Mouse (Mus musculus) embryonic facial prominence, embryonic 12.5 days (tissue): Measurements from ENCODE around the gene Myh14. TPM values are rescaled to one million over a fixed set of nuclear protein-coding genes. Genes with fewer than 3 reads are reported as not detected.
"Not testable (repeated sequence)": the region's sequence is repeated elsewhere in the genome, so short reads cannot be mapped to it uniquely, and the experiment has no call there.

Experiments used
- ATAC-seq: fragments of 200-750 bp; cut with Nextera tagmentation; 2 replicates; pipeline ENCODE4 v1.8.0; 2017; ENCODE audit not compliant: insufficient number of reproducible peaks, insufficient read depth, low FRiP score, low TSS enrichment
- H3K27ac ChIP-seq: fragments of 300-500 bp; sonication (generic); 2 replicates; pipeline ENCODE4 v1.5.1; 2016; ENCODE audit warnings: mild to moderate bottlenecking
- H3K27me3 ChIP-seq: fragments of 300-500 bp; sonication (generic); 2 replicates; pipeline ENCODE4 v1.6.1; 2016; ENCODE audit warnings: mild to moderate bottlenecking, moderate library complexity
- H3K36me3 ChIP-seq: fragments of 300-500 bp; sonication (generic); 2 replicates; pipeline ENCODE4 v1.6.1; 2016; ENCODE audit warnings: mild to moderate bottlenecking
- H3K4me1 ChIP-seq: fragments of 300-500 bp; sonication (generic); 2 replicates; pipeline ENCODE4 v1.6.1; 2016
- H3K4me2 ChIP-seq: fragments of 300-500 bp; sonication (generic); replicated peaks from 2 replicates; pipeline ENCODE4 v1.6.1; 2016; ENCODE audit warnings: mild to moderate bottlenecking, moderate library complexity
- H3K4me3 ChIP-seq: fragments of 300-500 bp; sonication (generic); 2 replicates; pipeline ENCODE4 v1.5.1; 2016; ENCODE audit warnings: mild to moderate bottlenecking
- H3K9ac ChIP-seq: fragments of 300-500 bp; sonication (generic); 2 replicates; pipeline ENCODE4 v1.6.1; 2016; ENCODE audit warnings: mild to moderate bottlenecking, moderate library complexity
- H3K9me3 ChIP-seq: fragments of 300-500 bp; sonication (generic); 2 replicates; pipeline ENCODE4 v1.6.1; 2016; ENCODE audit warnings: mild to moderate bottlenecking, moderate library complexity
- WGBS: fragments of 180-500 bp; shearing (Covaris S2); methylation state at CpG from one replicate; pipeline ENCODE4 v1.1.7; 2016; 5-methylcytosine and 5-hydroxymethylcytosine counted together
- polyA plus RNA-seq: library from polyadenylated mRNA; unstranded; fragments of >200 nt; fragmentation: Nextera tagmentation; extraction: Ambion mirVana; gene quantifications from 2 replicates; pipeline ENCODE4 v1.2.1, GENCODE M21; 2016

Gene Myh14
- polyA plus RNA-seq = 6.5 and 6.8 TPM in 2 replicates

DNA sequence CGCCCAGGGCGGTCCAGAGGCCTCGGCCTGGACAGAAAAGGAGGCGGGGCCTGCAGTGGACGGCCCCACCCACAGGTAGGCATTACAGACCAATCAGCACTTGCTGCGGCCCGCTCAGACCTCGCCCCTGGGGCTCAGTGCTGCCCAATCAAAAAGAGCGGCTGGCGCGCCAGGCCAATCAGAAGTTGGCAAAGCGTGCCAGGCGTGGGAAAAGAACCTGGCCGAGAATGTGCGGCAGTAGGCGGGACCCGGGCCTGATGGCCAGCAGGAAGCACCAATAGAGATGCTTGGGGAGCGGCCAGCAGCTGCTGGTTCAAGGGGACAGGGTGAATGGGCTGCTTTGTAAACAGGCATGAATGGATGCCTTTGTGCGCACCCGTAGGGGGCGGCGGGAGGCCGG is at the start of gene Myh14:
Myh14 (minus strand) TSS at position 41 of the 400 bp plus-strand sequence.
- WGBS = under 1% methylated on average over 22 of the region's 23 CpGs
- H3K4me3 ChIP-seq = peak within 1 kb of the TSS; percentile 16; the same call in 1 of the 2 replicates
- H3K27ac ChIP-seq = no peak within 1 kb of the TSS
- peak; percentile 82 for ATAC-seq
- H3K9ac ChIP-seq = no peak within 1 kb of the TSS
- peak within 1 kb of the TSS; percentile 46 for H3K4me2 ChIP-seq
- H3K9me3 ChIP-seq = peaks cover 3% of the 10 kb centered on the region; the same call in 1 of the 2 replicates
- no peaks in the 10 kb centered on the region for H3K36me3 ChIP-seq
- H3K27me3 ChIP-seq = peaks cover 24% of the 10 kb centered on the region
- H3K4me1 ChIP-seq = peaks cover 13% of the 10 kb centered on the region; the same call in 1 of the 2 replicates

DNA sequence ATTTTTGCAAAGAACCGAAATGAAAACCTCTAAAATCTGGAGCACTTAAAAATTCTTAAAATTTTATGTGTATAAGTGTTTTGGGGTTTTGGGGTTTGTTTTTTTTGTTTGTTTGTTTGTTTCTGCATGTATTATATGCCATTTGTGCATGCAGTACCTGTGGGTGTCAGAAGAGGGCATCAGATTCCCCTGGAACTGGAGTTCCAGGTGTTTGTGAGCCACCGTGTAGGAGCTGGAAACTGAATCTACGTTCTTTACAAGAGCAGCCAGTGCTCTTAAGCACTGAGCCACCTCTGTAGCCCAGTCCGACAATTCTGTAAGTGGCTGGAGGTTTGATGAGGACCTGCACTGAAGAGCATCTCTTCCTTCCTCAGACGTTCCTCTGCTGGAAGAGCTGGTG is 39.2 kb upstream of the Myh14 start:
- Histone ChIP-seq H3K36me3 (no peaks in the 10 kb centered on the region), H3K9me3 (no peaks in the 10 kb centered on the region), H3K4me2 (no peak overlapping the region), H3K27ac (no peak overlapping the region), H3K4me3 (no peak overlapping the region), H3K9ac (no peak overlapping the region), H3K4me1 (no peaks in the 10 kb centered on the region), H3K27me3 (no peaks in the 10 kb centered on the region)
- 83% methylated on average over 5 of the region's 5 CpGs for WGBS
- ATAC-seq = no peak

DNA sequence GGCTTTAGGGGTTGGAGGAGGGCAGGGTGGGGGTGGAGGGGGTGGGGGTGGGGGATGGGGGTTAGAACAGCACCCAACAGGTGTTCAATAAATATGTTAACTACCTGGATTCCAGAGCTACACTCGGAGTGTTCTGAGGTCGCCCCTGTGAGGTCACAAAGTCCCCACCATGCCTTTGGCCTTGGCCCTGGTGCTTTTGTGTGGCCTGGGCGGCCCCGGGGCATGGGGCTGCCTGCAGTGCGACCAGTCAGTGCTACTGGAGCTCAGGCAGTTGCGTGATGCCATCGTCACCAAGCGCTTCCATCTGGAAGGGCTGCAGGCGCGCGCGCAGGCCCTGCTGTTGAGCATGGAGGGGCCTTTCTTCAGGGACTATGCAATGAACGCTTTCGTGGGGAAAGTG is 37.9 kb upstream of the Myh14 start, which contains the start of gene Izumo2:
Izumo2 (plus strand) TSS at position 169 of the 400 bp plus-strand sequence.
- Histone ChIP-seq H3K9me3 (no peaks in the 10 kb centered on the region), H3K4me1 (no peaks in the 10 kb centered on the region), H3K27me3 (no peaks in the 10 kb centered on the region), H3K9ac (no peak within 1 kb of the TSS), H3K4me2 (no peak within 1 kb of the TSS), H3K36me3 (no peaks in the 10 kb centered on the region), H3K4me3 (no peak within 1 kb of the TSS), H3K27ac (no peak within 1 kb of the TSS)
- no peak for ATAC-seq
- 71% methylated on average over 14 of the region's 14 CpGs for WGBS

DNA sequence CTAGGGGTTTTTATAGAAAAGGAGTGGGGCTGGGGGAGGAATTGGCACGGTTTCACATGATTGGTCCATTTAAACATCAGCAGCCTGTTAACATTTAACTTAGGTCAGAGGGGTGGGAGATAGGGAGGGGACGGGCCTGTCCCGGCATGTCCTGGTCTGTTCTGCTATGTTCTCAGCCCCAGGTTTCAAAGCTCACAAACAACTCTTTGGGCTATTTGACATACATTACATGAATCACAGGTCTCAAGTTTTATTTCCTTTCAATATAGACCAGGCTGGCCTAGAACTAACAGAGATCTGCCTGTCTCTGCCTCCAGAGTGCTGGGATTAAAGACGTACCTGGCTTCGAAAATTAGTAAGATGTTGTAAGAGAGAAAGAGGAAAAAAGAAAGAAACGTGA is 37.5 kb upstream of the Myh14 start:
- not testable (repeated sequence) for H3K36me3 ChIP-seq, H3K9ac ChIP-seq, H3K4me2 ChIP-seq, H3K4me3 ChIP-seq, H3K27ac ChIP-seq, H3K9me3 ChIP-seq, ATAC-seq, H3K27me3 ChIP-seq, H3K4me1 ChIP-seq
- 86% methylated on average over 5 of the region's 6 CpGs for WGBS

DNA sequence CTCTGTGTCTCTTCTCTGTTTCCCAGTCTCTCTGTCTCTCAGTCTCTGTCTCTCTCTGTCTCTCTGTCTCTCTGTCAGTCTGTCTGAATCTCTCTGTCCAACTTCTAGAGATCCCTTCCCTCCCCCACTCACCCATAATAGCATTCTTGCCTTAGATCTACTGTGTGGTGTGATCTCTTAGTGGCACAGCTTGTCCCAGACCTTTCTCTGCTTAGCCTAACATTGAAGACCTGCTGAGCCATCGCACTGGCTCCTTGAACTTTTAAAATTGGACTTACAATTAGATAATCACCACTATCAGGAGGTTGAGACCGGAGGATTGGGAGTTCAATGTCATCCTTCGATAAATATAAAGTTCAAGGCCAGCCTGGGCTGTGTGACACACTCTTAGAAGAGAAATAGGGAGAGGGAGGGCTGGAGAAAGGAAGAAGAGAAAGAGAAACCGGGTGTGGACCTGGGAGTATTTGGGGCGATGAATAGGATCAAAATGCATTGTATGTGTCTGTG is 36.6 kb upstream of the Myh14 start:
- Histone ChIP-seq H3K4me1 (no peaks in the 10 kb centered on the region), H3K27ac (no peak overlapping the region), H3K9me3 (no peaks in the 10 kb centered on the region), H3K27me3 (no peaks in the 10 kb centered on the region), H3K4me3 (no peak overlapping the region), H3K4me2 (no peak overlapping the region), H3K36me3 (no peaks in the 10 kb centered on the region), H3K9ac (no peak overlapping the region)
- ATAC-seq = no peak
- WGBS = 88% methylated on average over 5 of the region's 5 CpGs

DNA sequence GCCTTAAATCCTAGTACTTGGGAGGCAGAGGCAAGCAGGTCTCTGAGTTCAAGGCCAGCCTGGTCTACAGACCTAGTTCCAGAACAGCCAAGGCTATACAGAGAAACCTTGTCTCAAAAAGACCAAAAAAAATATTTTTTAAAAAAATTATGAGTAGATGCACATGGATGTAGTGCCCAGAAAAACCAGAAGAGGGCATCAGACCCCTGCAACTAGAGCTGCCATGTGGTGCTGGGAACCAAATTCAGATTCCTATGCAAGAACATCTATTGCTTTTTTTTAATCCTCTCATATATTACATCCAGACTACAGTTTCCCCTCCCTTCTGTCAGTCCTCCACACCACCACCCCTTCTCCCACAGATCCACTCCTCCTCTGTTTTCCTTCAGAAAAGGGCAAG is 35.7 kb upstream of the Myh14 start:
- Histone ChIP-seq H3K9ac (no peak overlapping the region), H3K27ac (no peak overlapping the region), H3K27me3 (no peaks in the 10 kb centered on the region), H3K4me2 (no peak overlapping the region), H3K9me3 (no peaks in the 10 kb centered on the region), H3K36me3 (no peaks in the 10 kb centered on the region), H3K4me3 (no peak overlapping the region), H3K4me1 (no peaks in the 10 kb centered on the region)
- no peak for ATAC-seq

DNA sequence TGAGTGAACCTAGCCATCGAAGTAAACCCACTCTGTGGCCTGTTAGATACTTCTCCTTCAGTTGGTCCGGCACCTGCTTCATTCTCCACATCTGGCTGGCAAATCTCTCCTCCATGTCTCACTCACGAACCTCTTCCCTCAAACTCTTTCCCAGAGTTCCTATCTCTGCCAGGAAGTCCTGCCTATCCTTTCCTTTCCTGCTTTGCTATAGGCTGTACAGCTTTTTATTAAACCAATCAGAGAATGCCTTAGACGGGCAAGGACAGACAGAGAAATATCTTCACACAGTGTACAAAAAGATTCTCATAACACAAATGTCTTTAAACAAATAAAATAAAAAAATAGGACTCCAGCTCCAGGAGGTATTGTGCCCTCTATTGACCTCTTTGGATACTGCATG is 34.4 kb upstream of the Myh14 start:
- Histone ChIP-seq H3K4me3 (no peak overlapping the region), H3K36me3 (no peaks in the 10 kb centered on the region), H3K4me2 (no peak overlapping the region), H3K9me3 (no peaks in the 10 kb centered on the region), H3K27me3 (no peaks in the 10 kb centered on the region), H3K27ac (no peak overlapping the region), H3K9ac (no peak overlapping the region), H3K4me1 (no peaks in the 10 kb centered on the region)
- 88% methylated on average over 4 of the region's 4 CpGs for WGBS
- ATAC-seq = no peak

DNA sequence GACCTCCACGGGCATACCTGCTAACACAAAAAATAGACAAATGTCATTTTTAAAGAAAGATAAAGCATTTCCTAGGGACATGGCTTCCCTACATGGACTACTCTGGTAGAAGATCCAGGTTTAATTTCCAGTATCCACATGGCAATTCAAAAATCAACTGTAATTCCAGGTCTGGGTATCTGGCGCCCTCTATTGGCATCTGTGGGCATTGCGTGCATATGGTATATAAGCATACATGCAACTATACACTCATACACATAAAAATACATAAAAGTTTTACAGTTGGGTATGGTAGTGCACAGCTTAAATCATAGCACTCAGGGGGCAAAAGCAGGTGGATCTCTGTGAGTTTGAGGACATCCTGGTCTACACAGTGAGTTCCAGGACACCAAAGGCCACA is 33.7 kb upstream of the Myh14 start:
- H3K36me3 ChIP-seq = no peaks in the 10 kb centered on the region
- no peaks in the 10 kb centered on the region for H3K9me3 ChIP-seq
- no peak for ATAC-seq
- H3K4me1 ChIP-seq = no peaks in the 10 kb centered on the region
- no peak overlapping the region for H3K9ac ChIP-seq
- H3K27ac ChIP-seq = no peak overlapping the region
- no peak overlapping the region for H3K4me2 ChIP-seq
- H3K27me3 ChIP-seq = no peaks in the 10 kb centered on the region
- no peak overlapping the region for H3K4me3 ChIP-seq
- WGBS = 53% methylated on average over 3 of the region's 3 CpGs

DNA sequence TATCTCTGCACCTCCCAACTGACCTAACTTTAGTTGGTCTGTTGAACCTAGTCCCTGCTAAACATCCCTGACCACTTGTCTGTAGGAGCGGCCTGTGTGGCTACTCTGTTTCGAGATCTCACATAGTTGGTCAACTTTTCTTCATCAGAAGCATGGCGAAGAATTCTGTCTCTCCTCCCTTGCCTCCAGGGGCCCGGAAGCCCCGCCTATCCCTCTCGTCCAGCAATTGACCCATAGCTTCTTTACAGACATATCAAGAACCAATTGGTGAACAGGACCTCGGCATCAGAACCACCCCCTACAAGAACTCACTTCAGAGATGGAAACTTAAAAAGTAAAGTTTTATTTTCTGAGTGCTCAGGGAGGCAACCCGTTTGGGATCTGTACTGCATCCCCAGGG is 32.3 kb upstream of the Myh14 start:
- WGBS = 76% methylated on average over 8 of the region's 8 CpGs

DNA sequence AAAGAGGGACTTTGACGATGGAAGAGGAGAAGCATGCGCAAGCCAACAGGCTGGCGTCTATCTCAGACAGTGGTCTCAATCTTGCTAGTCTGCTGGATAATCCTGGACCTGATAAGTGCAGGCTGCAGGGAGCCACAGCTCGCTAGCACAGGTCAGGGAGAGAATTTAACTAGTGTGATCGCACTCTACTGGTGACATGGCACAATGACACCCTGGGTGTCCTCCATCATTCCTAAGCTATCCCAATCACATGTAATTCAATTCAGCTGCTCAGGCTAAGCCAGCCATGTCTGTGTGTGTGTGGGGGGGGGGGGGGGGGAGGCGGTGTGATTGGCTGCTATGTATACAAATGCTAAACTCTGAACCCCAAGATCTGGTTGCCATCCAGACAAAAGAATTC is 31.3 kb upstream of the Myh14 start:
- Histone ChIP-seq H3K27me3 (0 out of 2 replicates have a peak, but pooled peaks cover 3% of the 10 kb centered on the region), H3K4me1 (peaks cover 10% of the 10 kb centered on the region; the same call in 1 of the 2 replicates), H3K9ac (no peak overlapping the region), H3K36me3 (no peaks in the 10 kb centered on the region), H3K4me2 (no peak overlapping the region), H3K27ac (no peak overlapping the region), H3K9me3 (no peaks in the 10 kb centered on the region), H3K4me3 (no peak overlapping the region)
- ATAC-seq = peak; percentile 52; the same call in 1 of the 2 replicates
- WGBS = 8% methylated on average over 6 of the region's 6 CpGs

More for the DNA sequence above, 32.3 kb upstream of the Myh14 start:
- H3K27me3 ChIP-seq = no peaks in the 10 kb centered on the region
- no peak overlapping the region for H3K4me3 ChIP-seq
- ATAC-seq = no peak
- H3K9ac ChIP-seq = no peak overlapping the region
- no peaks in the 10 kb centered on the region for H3K4me1 ChIP-seq
- H3K36me3 ChIP-seq = no peaks in the 10 kb centered on the region
- H3K9me3 ChIP-seq = no peaks in the 10 kb centered on the region
- no peak overlapping the region for H3K4me2 ChIP-seq
- H3K27ac ChIP-seq = no peak overlapping the region

DNA sequence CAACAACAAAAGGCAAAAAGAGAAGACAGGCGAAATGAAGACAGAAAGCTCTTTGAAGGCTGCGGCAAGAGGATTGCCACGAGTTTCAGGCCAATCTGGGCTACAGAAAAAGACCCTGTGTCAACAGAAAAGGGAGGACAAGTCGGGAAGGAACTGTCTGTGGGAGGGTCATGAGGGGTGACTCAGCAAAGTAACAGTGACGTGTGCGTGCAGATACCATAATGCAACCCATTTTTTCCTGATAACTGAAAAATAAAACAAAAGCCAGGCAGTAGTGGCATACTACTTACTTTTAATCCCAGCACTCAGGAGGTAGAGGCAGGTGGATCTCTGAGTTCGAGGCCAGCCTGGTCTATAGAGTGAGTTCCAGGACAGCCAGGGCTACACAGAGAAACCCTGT is 27.3 kb upstream of the Myh14 start:
- WGBS = 53% methylated on average over 7 of the region's 7 CpGs
- H3K4me3 ChIP-seq = no peak overlapping the region
- no peak overlapping the region for H3K4me2 ChIP-seq

DNA sequence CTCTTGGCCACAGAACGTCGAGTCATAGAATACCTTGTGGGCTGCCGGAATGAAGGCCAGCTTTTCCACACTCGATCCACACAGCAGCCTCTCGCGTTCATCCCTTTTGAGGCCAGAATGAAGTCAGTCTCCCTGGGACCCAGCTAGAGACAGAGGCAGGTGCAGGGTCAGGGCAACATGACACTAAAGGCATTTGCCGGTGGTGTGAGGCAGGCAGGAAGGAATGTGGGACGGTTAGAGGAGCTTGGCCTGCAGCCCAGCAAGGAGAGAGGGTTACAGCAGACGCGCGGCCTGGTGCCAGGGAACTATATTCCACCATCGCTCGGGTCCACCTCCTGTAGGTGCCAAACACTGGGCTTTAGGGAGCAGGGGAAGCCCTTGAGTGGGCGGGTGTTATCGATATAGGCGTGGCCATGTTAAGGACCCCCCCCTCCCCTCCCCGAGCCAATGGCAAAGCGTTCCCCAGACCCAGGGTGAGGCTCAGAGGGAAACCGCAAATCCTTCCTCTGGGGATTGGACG is 26.6 kb upstream of the Myh14 start:
- Histone ChIP-seq H3K9me3 (no peaks in the 10 kb centered on the region), H3K4me1 (peaks cover 11% of the 10 kb centered on the region; the same call in 1 of the 2 replicates), H3K27ac (no peak overlapping the region), H3K4me2 (no peak overlapping the region; the same call in 1 of the 2 replicates), H3K27me3 (0 out of 2 replicates have a peak, but pooled peaks cover 3% of the 10 kb centered on the region), H3K9ac (no peak overlapping the region), H3K36me3 (no peaks in the 10 kb centered on the region), H3K4me3 (no peak overlapping the region)
- ATAC-seq = peak; percentile 41
- WGBS = 14% methylated on average over 20 of the region's 20 CpGs

More for the DNA sequence above, 27.3 kb upstream of the Myh14 start:
- Histone ChIP-seq H3K36me3 (no peaks in the 10 kb centered on the region), H3K27ac (no peak overlapping the region), H3K9me3 (no peaks in the 10 kb centered on the region), H3K9ac (no peak overlapping the region), H3K27me3 (0 out of 2 replicates have a peak, but pooled peaks cover 3% of the 10 kb centered on the region), H3K4me1 (peaks cover 11% of the 10 kb centered on the region; the same call in 1 of the 2 replicates)
- no peak for ATAC-seq
